Mouse (Mus musculus): ENCODE results near the gene Urad.

Urad gene

DNA sequence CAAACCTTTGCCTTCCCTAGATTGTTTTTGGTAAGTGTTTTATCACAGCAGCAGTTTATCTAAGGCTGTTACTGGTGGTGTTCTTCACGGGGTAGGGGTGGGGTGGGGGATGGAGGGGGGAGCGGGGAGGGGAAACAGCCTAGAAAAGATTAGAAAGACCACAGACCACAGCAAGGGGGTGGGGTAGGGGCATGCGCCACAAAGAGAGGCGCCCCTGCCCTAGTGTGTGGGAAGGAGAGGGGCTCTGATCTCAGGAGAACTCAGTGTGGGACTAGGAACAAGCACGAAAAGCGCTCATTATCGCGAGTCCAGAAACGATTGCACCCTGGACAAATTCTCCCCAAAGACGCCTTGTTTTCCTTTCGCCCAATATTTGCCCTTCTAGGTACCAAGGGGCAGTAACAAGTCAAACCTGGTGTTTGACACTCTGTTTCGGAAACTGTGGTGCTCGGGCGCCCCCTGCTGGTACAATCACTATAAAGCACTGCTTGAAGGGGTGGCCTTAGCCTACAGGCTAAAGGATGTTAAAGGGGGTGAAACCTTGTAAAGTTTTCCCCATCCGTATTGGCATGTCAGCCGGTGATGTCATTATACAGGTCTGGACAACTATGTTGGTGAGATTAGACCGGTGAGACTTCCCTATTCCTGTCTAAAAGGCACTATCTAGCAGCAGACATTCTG is 1.1 kb upstream of the Urad start:
- peak; percentile 82 for DNase-seq

DNA sequence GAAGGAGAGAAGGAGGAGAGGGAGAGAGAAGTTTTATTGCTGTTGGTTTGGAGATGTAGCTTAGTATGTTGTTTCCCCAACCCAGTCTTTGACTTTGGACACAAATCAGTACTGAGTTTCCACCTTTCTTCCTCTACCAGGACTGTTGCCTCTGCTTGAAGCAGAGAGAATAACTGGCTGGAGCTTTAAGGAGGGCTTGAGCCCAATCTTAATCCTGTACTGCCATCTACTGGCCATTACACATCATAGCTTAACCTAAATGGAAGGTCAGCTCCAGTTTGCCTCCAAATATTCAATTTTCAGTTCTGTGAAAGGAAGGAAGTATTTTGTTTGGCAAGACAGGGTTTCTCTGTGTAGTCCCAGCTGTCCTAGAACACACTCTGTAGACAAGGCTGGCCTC is 2.6 kb downstream of the Urad start:
- DNase-seq: peak; percentile 29

DNA sequence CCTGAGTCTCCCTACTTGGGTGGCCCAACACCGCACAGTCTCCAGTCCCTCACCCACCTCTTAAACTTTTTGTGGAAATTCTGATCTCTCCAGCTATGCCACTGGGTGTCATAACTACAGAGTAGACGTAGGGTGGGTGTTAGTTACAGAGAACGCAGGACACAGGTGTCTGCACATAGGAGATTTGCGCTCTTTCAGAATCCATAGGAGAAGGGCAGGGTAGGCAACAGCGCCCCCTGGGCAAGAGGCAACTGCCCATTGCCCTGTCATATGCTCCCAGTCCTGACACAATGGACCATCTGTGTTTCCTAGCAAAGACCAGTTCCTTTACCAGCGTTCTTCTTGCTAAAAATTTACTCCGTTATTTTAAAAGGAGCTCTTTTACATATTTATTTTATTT is 4.2 kb downstream of the Urad start:
- peak; percentile 14 for DNase-seq

DNA sequence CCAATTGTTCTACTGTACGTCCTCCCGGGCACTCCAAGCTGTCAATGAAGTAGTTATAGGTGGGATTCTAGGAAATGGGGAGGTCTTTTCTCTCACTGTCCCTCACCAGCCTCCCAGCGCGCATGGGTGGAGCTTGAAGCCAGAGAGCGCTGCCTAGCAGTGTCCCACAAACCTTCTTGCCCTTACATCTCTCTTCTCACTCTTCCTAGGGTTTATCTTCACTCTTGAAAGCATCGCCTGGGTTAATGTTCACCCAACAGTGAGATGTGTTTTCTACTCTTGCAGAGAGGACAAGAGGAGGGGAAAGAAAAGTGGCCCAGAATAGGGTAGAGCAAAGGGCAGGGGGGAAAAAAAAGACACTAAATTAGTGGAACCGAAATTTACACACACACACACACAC is 4.9 kb downstream of the Urad start:
- no peak for DNase-seq

DNA sequence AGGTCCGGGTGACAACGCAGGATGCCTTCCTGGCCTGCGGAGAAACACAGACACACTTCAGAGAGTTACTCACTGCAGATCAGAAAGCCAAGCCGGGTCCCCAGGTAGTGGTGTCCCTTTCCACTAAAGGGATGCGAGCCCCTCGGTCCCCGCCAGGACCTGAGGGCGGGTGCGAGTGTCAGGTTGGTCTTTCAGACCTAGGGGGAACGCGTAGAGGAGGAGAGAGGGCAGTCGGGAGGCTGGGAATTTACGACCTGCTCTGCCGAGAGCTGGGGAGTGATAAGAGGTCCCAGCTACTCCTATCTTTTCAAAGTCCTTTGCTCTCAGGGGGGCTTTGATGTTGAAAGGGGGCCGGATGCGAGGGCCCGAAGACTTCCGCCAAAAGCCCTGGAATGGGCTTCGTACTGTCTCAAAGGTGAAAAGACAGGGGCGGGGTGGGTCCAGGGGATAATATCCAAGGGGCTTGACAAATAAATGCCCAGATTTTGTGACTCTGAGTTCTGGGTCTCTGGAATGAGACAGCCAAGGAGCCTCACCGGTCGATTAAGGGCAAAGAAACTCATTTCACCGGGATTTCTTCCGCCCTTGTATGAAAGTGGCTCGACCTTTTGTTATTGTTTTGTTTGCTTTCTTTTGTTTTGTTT is 6.7 kb downstream of the Urad start:
- no peak for DNase-seq

DNA sequence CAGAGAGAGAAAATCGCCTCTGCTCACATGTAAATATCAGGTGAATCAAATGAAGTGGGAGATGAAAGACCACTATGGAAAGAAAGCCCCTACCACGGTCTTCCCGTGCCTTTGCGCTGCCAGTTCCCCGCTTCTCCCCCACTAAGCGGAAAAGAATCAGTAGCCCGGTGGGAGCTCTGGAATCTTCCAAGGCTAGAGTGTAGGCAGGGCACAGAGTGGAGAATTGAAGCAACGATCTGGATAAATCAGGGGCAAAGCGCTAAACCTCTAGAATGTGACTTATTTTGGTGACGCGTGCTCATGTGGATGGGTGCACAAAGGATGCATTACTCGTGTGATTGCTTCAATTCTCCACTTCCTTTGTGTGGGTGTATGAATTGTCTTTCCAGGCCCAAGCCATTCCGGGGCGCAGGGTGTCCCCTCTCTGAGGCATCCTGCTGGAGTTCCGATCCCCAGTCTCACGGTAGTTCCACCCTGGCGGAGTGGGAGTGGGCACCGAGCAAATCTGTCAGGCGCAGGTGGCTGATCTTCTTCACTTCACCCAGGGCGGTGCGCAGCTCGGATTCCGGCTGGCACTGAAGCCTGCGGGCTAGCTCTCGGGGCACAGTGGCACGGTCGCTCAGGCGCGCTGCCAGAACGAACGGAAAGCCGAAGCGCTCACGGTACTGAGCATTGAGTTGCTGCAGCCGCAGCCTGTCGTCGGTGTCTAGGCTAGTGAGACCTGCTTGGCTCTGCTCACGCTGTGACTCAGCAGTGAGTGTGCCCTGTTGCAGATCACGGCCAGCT is 7.4 kb downstream of the Urad start:
- DNase-seq: no peak

DNA sequence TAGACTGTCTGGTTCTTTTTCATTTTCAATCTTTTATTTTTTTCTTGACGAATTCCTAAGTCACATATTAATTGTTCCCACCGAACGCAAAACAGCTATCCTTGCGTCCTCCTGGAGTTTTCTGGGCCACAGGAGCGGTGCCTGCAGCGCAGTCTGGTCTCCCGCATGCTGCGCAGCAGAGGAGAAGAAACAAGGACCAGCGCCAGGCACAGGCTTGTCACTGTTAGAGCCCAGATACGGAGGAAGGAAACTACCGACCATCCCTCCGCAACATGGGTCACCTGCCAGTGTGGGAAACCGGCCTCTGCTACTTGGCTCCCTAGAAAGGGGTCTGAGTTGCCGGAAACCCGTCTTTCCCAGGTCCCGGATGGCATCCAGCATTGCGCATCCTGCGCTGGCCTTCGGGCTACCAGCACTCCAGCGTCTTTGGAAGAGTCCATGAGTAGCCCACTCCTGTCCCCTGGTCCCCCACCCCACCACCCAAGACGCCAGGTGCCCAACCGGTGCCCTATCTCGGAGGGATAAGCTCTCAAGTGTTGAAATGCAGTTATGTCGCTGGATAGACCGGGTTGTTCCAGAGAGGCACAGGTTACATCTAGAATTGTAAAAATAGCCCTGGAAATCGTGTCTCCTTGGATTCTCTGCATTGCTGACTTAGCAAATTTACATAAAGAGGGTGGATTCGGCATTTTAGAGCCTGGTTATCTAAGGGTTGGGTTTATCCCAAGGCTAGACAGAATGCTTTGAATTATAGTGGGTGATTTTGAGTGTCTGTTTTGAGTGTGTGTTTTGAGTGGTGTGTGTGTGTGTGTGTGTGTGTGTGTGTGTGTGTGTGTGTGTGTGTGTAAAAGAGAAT is 9.2 kb downstream of the Urad start:
- DNase-seq: no peak

DNA sequence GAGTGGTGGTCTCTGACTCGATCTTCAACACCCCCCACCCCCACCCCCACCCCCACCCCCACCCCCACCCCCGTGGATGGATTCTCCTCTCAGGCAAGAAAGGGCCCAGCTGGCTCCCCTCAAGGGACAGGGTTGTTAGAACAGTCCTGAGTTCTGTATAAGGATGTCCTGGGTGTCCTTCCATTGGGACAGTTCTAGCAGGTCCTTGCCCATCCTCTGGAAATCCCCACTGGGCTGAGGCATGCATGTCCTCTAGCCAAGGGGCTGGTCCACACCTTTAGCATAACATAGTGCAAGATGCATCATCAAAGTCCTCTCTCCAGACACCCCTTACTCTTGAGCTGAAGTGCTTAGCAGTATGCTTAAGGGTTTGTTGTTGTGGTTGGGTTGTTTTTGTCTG is 12.5 kb downstream of the Urad start:
- DNase-seq: no peak

DNA sequence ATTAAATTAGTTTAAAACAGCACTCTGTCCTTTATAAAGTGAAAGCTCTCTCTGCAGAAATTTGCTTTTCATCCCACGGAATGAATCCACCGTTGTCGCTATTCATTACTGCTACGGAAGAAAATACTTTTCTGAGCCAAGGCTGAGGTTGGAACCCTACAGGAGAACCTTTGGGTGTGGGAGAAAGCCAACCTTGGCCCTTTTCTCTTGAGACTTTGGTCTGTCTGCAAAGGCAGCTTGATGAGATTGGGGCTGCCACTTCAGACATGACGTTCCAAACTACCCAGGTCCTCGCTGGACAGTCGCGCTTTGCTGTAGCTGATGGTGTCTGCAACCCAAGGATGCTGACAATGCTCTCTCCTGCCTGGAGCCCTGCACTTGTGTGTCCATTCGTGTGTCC is 13.8 kb downstream of the Urad start:
- DNase-seq: no peak

DNA sequence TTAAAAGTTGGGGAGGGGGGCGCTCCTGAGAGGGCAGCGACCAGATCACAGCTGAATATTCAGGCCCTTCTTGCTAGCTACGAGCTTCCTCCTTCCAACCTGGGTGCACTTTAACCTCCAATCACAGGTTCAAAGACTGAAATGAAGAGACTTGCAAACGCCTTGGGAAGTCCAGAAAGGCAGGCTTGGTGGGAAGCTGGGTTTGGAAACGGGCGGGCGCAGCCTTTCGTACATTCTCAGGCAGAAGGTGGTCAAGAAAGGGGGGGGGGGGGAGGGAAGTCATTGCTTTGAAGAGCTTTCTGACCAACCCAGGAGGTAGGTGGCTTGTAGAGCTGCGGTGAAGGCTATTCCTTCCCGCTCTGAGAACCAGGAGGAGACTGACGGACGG is 14.8 kb downstream of the Urad start:
- DNase-seq: no peak

DNA sequence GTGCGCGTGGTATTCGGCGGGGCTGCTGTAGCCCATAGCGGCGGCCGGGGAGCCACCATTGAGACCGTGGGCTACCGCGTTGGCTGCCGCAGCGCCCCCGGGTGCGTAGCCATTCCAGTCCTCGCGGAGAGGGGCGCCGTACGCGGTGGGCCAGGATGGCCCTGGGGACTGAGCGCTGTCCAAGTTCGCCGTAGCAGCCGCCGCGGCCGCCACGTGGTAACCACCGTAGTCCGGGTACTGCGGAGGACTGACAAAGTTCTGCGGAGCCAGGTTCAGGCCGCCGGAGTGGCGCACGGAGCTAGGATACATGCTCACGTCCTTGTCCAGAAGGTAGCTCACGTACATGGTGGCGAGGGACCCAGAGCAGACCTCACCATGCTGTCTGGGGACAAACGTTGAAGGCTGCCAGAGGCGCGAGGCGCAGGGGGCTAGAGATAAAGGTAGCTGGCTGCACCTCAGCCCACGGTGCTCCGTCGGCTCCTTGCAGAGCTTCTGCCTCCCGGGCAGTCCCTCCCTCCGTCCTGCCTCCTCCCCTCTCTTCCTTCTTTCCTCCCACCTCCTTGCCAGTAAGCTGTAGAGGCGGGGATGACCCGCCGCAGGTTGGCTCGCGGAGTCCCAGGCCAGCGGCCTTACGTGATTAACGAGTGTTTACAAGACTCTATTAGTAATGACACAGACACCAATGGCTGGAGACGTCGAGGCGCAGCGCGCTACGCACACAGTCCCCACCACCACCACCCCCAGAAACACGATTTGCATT is 15.4 kb downstream of the Urad start, which contains the start of gene Cdx2:
Gene Cdx2, minus strand, starts transcription at position 633 of the 760 bp plus-strand sequence.
- DNase-seq: no peak

DNA sequence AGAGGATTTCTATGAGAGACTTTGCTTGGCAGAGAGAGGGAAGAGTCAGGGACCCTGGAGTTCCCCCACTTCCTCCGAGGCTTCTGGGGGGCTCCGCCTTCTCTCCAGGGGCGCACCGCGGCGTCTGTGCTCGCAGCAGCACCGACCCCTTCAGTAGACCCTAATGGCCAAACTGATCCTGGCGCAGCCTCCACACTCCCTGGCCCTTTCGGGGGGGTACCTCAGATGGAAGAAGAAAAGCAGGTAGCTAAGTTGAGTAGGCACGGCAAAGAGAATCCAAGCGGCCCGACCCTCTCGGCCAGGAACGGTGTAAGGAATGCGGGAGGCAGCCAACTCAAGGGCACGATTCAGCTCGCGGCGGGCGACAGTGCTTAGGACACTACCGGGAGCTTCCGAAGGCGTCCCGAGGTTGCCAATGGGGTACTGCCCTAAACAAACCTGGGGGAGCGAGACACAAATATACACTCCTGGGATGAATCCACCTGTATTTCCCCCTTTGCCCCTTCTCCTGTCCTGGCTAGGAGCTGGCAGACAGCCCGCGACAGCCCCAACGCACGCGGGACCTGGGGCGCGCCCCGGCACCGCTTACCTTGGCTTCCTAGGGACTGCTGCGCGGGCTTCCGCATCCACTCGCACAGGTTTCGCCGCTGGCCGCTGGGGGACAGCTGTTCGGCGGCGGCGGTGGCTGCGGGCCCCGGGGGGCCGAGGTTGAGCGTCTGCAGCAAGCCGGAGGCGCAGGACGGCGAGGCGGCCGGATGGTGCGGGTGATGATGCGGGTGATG is 16.2 kb downstream of the Urad start:
- DNase-seq: no peak

DNA sequence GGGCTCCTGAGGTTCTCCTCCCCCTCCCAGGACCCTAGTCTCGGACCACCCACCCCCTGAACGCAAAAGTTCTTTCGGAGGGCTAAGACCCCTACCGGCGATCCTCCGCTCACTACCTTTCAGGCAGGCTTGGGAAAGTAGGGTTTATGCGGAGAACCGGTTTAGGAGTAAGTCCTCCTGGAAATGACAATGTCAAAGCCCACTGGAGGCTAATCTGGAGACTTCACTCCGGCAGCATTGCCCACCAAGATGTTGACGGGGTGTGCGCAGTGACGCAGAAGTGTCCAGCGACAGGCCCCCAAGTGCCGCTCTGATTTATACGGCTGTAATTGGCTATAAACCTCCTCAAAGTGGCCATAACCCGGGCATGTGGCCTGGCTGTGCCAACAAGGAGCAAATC is 17.1 kb downstream of the Urad start:
- no peak for DNase-seq

DNA sequence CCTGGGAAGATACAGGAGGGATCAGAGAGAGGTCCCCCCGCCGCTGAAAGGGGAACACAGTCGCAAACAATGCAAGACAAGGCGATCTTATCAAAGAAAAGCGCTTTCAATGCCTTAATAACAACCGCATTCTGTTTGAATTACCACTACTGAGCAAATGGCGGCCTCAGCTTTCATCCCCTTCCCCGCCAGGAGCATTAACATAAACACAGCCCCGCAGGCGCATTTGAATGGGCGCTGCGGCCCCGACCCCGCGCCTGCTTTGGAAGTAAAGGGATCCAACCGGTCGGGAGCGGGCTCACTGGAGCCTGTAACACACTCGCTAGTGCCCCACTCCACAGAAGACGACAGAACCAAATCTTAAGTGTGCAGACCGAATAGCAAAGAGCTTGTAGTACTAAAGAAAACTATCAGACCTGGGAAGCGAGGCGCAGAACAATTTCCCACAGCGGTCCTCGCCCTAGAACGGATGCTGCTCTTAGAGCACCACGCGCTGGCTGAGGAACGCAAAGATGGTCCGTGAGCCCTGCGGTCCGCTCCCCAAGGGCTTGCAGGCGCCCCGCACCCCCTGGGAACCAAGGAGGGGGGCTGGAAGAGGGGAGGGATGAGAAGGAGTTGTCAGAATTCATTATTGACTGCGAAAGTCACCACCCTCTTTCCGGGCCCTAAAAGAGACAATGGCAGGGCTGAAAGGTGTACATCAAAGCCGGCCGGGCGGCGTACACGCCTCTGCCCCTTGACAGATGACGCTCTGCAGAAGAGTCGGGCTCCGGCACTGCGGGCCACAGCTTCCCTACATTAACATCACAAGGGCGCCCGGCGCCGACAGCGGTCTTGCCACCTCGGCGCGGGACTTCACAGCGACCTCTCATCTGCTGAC is 17.7 kb downstream of the Urad start:
- no peak for DNase-seq

DNA sequence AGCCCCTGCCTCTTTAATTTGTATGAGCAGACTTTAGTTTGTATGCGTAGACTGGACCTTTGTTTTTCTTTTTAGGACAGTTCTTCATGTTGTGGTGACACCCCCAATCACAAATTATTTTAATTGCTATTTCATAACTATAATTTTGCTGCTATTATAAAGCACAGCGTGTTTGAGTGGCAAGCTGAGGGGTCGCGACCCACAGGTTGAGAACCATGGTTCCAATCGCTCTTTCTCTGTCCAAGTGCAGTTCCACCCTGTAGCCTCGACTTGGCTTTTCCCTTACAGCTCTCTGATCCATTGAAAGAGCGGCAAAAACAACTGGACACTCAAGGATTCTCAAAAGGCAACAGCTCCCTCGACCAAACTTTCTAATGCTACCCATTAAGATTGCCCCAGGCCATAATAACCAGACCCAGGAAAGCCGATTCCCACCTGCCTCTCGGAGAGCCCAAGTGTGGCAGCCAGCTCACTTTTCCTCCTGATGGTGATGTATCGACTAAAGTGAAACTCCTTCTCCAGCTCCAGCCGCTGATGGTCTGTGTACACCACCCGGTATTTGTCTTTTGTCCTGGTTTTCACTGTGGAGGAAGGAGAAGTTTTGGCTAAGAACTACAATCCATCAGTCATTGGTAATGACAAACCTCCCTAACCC is 19.4 kb downstream of the Urad start:
- no peak for DNase-seq

DNA sequence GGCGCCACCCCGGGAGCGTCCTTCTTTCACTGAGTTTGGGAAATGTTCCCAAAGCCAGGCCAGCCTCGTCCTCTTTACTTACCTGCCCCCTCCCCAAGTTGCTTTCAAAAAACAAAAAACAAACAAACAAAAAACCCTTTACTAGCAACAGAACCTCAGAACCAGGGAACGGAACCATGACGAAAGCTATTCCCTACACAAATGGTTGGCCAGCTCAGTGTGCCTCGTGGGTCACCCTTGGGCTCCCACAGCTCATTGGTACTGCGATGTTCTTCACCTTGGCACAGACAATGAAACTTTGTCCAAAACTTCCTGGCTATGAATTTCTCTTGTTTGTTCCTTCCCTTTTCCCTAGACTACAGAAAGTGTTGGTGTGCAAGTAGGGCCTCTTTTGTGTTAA is 20.1 kb downstream of the Urad start:
- DNase-seq: no peak

DNA sequence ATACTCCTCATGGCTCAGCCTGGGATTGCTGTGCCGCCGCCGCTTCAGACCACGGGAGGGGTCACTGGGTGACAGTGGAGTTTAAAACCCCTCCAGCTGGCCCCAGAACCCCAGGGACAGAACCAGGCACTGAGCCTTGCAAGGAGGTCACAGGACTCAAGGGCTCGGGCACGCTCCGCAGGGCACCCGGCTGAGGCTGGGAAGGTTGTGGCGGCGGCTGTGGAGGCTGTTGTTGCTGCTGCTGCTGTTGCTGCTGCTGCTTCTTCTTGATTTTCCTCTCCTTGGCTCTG is 20.5 kb downstream of the Urad start:
- no peak for DNase-seq

DNA sequence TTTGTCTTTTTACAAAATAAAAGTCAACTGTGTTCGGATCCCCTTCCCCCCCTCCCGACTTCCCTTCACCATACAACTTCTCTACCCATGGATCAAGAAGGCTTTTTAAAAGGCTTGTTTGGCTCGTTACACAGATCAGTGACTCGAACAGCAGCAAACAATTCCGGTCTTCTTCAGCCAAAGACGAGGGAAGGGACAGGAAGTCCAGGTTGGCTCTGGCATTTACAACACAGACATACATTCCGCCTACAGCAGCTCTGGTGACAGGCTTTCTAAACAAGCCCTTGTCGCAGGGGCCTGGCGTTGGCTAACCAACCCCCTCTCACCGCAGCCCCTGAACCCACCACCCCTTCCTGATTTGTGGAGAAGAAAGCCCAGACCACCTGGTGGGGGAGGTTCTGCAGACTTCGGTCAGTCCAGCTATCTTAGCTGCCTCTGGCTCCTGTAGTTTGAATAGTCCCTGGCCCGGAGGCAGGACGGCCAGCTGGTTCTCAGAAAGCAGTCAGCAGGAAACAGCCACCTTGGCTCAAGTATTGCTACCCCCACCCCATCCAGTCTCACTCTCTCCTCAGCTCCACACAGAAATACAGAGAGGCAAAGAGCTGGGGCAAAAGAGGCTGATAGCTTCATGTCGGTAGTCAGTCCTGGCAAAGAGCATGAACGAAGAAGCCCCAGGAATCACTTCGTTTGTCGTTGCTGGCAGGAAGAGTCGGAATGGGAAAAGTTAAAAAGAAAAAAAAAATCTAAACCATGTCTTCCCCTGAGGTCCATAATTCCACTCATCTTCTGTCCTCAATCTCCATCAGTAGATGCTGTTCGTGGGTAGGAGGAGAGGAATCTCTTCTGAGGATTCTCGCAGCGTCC is 21.1 kb downstream of the Urad start:
- DNase-seq: no peak

DNA sequence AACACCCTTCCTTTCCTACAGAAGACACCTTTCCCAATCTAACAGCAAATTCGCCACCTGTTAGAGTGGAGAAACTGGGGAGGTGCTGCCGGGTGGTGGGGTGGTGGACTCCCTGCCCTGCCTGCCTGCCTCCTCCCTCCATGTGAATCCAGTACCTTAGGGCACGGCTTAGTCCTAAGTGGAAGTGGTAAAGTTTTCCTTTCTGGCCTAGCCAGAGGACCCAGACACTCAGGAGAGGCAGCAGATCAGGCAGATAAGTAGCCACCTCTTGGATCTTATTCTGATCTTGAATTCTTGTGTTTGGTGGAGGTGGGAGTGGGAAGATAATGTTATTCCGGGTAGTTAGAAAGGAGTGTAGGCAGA is 22.3 kb downstream of the Urad start:
- no peak for DNase-seq
